Mouse (Mus musculus): ENCODE measurements around the gene Olfr1030.
"Not testable (repeated sequence)": the region's sequence is repeated elsewhere in the genome, so short reads cannot be mapped to it uniquely, and the experiment has no call there.

Olfr1030 gene

DNA sequence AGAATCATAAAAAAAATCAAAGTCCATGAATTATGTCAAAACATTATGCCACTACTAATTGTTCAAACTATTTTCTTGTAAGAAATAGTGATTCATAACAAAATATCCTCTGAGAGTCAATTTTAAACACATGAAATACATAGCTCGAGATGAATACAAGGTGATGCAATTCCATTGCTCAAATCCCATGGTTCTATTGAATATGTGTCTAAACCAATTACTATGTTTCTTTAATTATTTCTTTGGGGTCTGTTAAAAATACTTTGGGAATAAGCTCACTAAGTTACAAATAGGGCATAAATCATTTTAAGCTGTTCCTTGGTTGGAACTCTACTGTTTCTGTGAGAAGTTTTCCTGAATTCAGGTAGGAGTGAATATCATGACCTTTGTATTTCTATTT lies at the start of gene Olfr1030:
Gene Olfr1030 (plus strand): TSS at position 301 of the 400 bp plus-strand sequence.
- no peak for DNase-seq

DNA sequence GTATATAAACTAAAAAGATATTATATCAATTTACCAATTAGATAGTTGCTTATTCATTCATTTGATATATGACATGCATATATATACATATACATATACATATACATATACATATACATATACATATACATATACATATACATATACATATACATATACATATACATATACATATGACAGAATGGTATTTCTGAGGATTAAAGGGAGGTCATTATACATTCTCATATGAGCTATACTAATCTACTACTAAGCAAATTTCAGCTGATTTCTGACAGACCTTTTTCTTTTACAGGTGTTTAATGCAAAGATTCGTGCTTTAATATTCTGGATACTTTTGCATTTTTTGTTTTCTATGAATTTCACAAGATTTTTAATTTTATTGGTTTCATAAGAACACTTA lies 28.9 kb upstream of the Olfr1030 start, which contains the start of gene Olfr1028:
Gene Olfr1028 (plus strand): TSS at position 301 of the 400 bp plus-strand sequence.
- no peak for DNase-seq

DNA sequence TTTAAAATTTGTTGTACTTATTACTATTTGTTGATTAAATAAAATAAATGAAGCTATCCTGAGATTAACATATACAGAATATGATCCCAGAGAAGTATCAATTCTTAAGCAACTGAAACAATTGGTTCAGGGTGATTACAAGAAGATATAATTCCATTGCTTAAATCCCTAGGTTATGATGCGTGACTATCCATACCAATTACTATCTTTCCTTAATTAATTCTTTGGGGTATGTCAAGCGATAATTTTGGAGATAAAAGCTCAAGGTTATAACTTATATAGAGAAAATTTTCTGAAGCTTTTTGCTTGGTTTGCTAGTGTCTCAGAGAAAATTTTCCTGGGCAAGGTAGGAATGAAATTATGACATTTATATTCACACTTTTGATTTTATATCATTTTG lies 5.5 kb upstream of the Olfr1030 start, which contains the start of gene Olfr1029:
Gene Olfr1029 (plus strand): TSS at position 301 of the 400 bp plus-strand sequence.
- no peak for DNase-seq

DNA sequence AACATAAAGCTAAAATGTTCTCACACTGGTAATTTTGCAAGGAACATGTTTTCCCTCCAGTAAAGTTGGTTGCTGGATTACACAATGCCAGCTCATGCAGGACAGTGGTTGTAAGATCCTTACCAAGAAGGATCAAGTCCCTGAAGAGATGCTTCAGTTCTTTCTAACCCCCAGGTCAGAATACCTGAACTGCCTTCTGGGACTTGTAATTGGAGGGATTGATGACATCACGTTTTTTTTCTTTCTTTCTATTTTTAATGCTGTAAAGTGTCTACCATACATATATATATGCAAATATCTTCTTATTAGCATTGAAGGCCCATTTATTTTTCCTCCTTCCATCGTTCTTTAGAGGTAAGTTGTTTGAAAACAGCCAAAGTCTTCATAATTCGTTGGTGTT lies 10.9 kb downstream of the Olfr1030 start, which contains the start of gene Olfr1031:
Gene Olfr1031 (plus strand): TSS at position 301 of the 400 bp plus-strand sequence.
- no peak for DNase-seq

DNA sequence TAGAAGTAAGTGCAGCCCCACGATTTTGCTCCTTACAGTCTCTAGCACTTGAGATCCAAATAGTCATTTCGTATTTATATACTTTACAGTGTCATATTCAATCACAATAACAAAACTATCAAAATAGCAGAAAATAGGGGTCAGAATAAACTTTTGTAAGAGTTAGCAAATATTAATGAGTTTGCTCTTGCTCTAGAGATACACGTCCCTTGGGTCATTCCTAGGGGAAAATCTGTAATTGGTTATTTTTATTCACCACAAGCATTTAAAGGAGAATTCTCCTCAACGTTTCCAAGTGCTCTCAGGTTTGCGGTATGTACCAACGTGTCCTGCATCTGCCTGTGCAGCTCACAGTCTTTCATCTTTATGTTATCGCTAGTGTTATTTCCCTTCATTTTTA lies 26.2 kb downstream of the Olfr1030 start, which contains the start of gene Olfr1032:
Gene Olfr1032 (plus strand): TSS at position 301 of the 400 bp plus-strand sequence.
- no peak for DNase-seq

DNA sequence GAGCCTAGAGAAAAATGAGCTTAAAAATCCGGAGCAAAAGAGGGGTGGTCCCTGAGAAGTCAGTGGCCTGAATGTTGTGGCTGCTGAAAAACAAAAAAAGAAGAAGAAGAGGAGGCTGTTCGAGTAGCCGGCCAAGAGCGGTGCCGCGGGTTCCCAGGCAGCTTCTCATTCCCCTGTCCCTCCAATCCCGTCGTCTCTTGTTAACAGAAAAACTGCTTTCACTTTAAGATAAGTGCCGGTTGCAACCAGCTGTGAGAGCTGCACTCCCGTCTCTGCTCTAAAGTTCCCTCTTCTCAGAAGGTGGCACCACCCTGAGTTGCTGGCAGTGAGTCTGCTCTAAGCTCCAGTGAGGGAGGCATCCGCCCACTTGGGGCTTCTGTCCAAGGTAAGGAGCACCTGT lies 41.3 kb downstream of the Olfr1030 start, which contains the start of gene Olfr1033:
Gene Olfr1033 (plus strand): TSS at position 228 of the 400 bp plus-strand sequence.
- DNase-seq: peak; percentile 41

DNA sequence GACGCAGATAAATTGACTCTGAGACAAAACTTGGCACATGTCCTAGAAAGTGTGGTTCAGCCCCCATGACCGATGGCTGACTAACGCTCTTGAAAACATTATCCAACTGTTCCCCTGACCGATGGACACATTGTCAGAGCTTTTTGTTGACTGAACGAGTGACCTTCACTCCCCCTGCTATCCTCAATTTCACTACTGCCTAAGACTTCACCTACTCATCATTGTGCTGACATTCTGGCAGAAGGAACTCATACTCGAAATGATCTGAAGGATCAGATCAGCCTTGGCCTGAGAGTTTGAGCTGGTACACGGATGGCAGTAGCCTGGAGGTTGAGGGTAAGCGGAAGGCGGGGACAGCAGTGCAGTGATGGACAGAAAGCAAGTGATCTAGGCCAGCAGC lies 42.4 kb downstream of the Olfr1030 start:
- DNase-seq: not testable (repeated sequence)

Data from embryo, embryonic 11 days (tissue).